Mouse (Mus musculus): ENCODE data around the gene Ak7. TPM values are rescaled to one million over a fixed set of nuclear protein-coding genes. Genes with fewer than 3 reads are reported as not detected.

Ak7 gene
- polyA plus RNA-seq, 1 experiment from 2014 or later = 0.13 TPM

DNA sequence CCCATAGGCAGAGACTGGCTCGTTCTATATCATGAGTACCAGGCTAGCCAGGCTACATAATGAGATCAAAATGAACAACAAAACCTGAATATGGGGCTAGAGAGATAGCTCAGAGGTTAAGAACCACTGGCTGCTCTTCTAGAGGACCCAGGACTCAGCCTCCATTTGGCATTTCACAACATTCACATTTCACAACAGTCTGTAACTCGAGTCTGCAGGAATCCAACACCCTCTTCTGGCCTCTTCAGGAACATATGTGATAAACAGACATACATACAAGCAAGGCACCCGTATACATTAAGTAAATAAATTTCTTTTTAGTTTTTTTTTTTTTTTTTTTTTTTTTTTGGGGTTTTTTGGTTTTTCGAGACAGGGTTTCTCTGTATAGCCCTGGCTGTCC lies 17.2 kb upstream of the Ak7 start:
- WGBS = 89% methylated on average over 4 of the region's 4 CpGs
- Histone ChIP-seq H3K4me3 (ENCODE audit: low read depth, low read length) (no peak overlapping the region), H3K36me3 (ENCODE audit: control insufficient read depth, insufficient read depth, low read length) (peaks cover 2% of the 10 kb centered on the region; the same call in 1 of the 2 replicates), H3K27me3 (ENCODE audit: control insufficient read depth, insufficient read depth, low read length) (no peaks in the 10 kb centered on the region), H3K9ac (ENCODE audit: low read length) (no peak overlapping the region), H3K4me1 (replicated peaks; ENCODE audit: control insufficient read depth, insufficient read depth, low read length) (peaks cover 6% of the 10 kb centered on the region; the same call in 1 of the 2 replicates), H3K27ac (ENCODE audit: low read depth, low read length) (no peak overlapping the region), H3K9me3 (ENCODE audit: control insufficient read depth, low read length) (no peaks in the 10 kb centered on the region), H3K4me2 (ENCODE audit: low read depth, low read length, severe bottlenecking) (no peak overlapping the region)
- ATAC-seq (replicated peaks; ENCODE audit: low FRiP score) = no peak
- no peak for DNase-seq (ENCODE audit: low spot score)

DNA sequence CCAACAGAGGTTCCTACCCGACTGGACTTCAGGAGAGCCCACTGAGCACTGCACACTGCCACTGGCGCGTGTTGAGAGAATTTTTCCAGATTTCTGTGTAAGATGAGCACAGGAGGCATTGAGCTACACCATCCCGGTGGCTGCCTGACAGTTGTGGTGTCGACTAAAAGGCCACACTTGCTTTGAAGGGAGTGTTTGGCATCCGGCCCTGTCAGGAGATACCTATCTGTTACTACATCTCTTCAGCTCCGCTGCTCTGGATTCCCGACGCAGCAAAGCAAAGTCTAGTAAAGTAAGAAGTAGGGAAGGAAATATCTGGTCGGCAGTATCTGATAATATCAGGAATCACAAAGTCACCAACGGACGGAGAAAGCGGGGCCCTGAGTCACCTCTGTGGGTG lies 16.3 kb upstream of the Ak7 start:
- no peak overlapping the region for H3K4me3 ChIP-seq (ENCODE audit: low read depth, low read length)
- H3K9me3 ChIP-seq (ENCODE audit: control insufficient read depth, low read length) = no peaks in the 10 kb centered on the region
- H3K27ac ChIP-seq (ENCODE audit: low read depth, low read length) = no peak overlapping the region
- peaks cover 4% of the 10 kb centered on the region; the same call in 1 of the 2 replicates for H3K4me1 ChIP-seq (replicated peaks; ENCODE audit: control insufficient read depth, insufficient read depth, low read length)
- no peak overlapping the region for H3K4me2 ChIP-seq (ENCODE audit: low read depth, low read length, severe bottlenecking)
- H3K27me3 ChIP-seq (ENCODE audit: control insufficient read depth, insufficient read depth, low read length) = no peaks in the 10 kb centered on the region
- DNase-seq (ENCODE audit: low spot score) (no peak), ATAC-seq (replicated peaks; ENCODE audit: low FRiP score) (no peak)
- WGBS = 92% methylated on average over 13 of the region's 13 CpGs
- H3K9ac ChIP-seq (ENCODE audit: low read length) = no peak overlapping the region
- peaks cover 2% of the 10 kb centered on the region; the same call in 1 of the 2 replicates for H3K36me3 ChIP-seq (ENCODE audit: control insufficient read depth, insufficient read depth, low read length)

DNA sequence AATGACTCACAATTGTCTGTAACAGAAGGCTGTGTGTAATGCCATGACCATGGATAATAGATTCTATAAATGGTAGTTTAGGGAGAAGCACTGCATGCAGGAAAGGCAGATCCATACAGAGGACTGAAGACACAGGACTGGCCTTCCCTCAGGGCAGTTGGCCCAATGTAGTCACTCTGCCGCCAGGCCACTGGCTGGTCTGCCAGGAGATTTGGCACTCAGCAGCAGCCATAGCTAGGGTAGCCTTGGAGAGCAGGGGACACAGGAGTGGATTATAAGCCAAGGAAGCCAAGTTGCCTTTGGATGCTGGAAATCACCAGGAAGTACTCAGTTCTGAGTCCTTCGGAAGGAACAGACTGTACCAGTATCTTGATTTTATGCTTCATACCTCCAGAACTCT lies 11.8 kb upstream of the Ak7 start:
- Histone ChIP-seq H3K27me3 (ENCODE audit: control insufficient read depth, insufficient read depth, low read length) (no peaks in the 10 kb centered on the region), H3K27ac (ENCODE audit: low read depth, low read length) (no peak overlapping the region), H3K9ac (ENCODE audit: low read length) (no peak overlapping the region), H3K4me2 (ENCODE audit: low read depth, low read length, severe bottlenecking) (no peak overlapping the region), H3K9me3 (ENCODE audit: control insufficient read depth, low read length) (no peaks in the 10 kb centered on the region), H3K36me3 (ENCODE audit: control insufficient read depth, insufficient read depth, low read length) (peaks cover 2% of the 10 kb centered on the region; the same call in 1 of the 2 replicates), H3K4me1 (replicated peaks; ENCODE audit: control insufficient read depth, insufficient read depth, low read length) (no peaks in the 10 kb centered on the region), H3K4me3 (ENCODE audit: low read depth, low read length) (no peak overlapping the region)
- DNase-seq (ENCODE audit: low spot score) (no peak), ATAC-seq (replicated peaks; ENCODE audit: low FRiP score) (no peak)
- 96% methylated on average over 2 of the region's 2 CpGs for WGBS

DNA sequence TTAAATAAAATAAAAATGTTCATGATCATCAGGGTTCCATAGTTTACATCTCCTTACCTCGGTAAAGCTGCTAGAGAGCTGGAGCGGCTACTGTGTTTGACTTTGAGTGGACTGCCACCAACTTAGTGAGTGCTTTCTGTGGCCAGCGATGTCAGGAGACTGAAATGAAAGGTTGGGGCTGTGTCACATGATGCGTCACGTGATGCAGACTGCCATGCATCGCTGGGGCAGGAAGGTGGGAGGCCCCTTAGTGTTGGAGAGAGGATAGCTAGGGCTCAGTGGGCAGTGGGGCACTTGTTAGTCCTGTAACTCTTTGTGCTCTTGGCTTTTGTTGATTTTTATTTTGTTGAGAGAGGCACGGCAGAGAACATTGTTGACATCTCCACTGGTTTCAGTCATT lies 9.9 kb upstream of the Ak7 start:
- Histone ChIP-seq H3K27me3 (ENCODE audit: control insufficient read depth, insufficient read depth, low read length) (no peaks in the 10 kb centered on the region), H3K4me1 (replicated peaks; ENCODE audit: control insufficient read depth, insufficient read depth, low read length) (no peaks in the 10 kb centered on the region), H3K9ac (ENCODE audit: low read length) (no peak overlapping the region), H3K9me3 (ENCODE audit: control insufficient read depth, low read length) (no peaks in the 10 kb centered on the region), H3K27ac (ENCODE audit: low read depth, low read length) (no peak overlapping the region), H3K4me2 (ENCODE audit: low read depth, low read length, severe bottlenecking) (no peak overlapping the region), H3K36me3 (ENCODE audit: control insufficient read depth, insufficient read depth, low read length) (peaks cover 9% of the 10 kb centered on the region; the same call in 1 of the 2 replicates), H3K4me3 (ENCODE audit: low read depth, low read length) (no peak overlapping the region)
- DNase-seq (ENCODE audit: low spot score) (no peak), ATAC-seq (replicated peaks; ENCODE audit: low FRiP score) (no peak)
- WGBS = 82% methylated on average over 7 of the region's 7 CpGs

DNA sequence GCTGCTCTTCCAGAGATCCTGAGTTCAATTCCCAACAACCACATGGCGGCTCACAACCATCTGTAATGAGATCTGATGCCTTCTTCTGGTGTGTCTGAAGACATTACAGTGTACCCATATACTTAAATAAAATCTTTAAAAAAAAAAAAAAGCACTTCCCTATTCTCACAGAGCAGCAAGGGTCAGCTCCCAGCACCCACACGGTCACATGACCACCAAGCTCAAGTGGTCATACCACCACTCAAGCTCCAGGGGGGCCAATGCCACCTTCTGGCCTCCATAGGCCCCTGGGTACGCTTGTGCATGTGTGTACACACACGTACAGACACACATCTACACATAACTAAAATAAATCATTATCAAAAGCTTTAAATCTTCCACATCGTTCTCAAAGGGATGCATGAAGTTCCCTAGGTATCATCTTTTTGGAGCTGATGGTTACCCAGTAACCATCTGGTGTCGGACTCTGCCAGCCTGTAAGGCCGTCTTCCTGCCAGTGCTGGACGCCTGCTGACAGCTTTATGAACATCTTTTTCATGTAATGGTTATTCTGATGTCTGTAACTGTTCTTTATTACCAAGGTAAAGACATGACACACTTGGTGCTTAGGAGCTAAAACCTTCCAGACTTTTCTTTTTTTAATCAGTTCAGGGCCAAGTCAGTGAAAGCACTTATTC lies 8.5 kb upstream of the Ak7 start:
- H3K36me3 ChIP-seq (ENCODE audit: control insufficient read depth, insufficient read depth, low read length) = peaks cover 9% of the 10 kb centered on the region
- DNase-seq (ENCODE audit: low spot score) (no peak), ATAC-seq (replicated peaks; ENCODE audit: low FRiP score) (no peak)
- H3K9me3 ChIP-seq (ENCODE audit: control insufficient read depth, low read length) = no peaks in the 10 kb centered on the region
- no peak overlapping the region for H3K27ac ChIP-seq (ENCODE audit: low read depth, low read length)
- H3K27me3 ChIP-seq (ENCODE audit: control insufficient read depth, insufficient read depth, low read length) = no peaks in the 10 kb centered on the region
- no peak overlapping the region for H3K4me2 ChIP-seq (ENCODE audit: low read depth, low read length, severe bottlenecking)
- no peaks in the 10 kb centered on the region for H3K4me1 ChIP-seq (replicated peaks; ENCODE audit: control insufficient read depth, insufficient read depth, low read length)
- H3K4me3 ChIP-seq (ENCODE audit: low read depth, low read length) = no peak overlapping the region
- 94% methylated on average over 8 of the region's 8 CpGs for WGBS
- no peak overlapping the region for H3K9ac ChIP-seq (ENCODE audit: low read length)

DNA sequence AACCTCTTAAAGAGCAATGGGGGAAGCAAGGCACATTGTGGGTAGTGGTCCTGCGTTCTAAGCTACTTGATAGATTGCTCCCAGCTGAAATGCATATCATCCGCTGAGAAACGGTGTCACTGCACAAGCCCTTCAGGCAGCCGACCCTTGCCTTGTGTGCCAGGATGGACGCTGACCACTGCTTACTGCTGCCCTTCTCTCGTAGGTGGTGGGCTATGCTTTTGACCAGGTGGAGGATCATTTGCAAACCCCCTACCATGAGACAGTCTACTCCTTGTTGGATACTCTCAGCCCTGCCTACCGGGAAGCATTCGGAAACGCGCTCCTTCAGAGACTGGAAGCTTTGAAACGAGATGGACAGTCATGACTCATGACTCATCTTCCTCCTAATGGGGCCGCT lies 5.3 kb upstream of the Ak7 start:
- Histone ChIP-seq H3K9ac (ENCODE audit: low read length) (no peak overlapping the region), H3K4me2 (ENCODE audit: low read depth, low read length, severe bottlenecking) (no peak overlapping the region), H3K9me3 (ENCODE audit: control insufficient read depth, low read length) (no peaks in the 10 kb centered on the region), H3K4me3 (ENCODE audit: low read depth, low read length) (no peak overlapping the region), H3K27ac (ENCODE audit: low read depth, low read length) (no peak overlapping the region), H3K4me1 (replicated peaks; ENCODE audit: control insufficient read depth, insufficient read depth, low read length) (peaks cover under 1% of the 10 kb centered on the region), H3K27me3 (ENCODE audit: control insufficient read depth, insufficient read depth, low read length) (no peaks in the 10 kb centered on the region), H3K36me3 (ENCODE audit: control insufficient read depth, insufficient read depth, low read length) (peaks cover 7% of the 10 kb centered on the region)
- WGBS = 95% methylated on average over 12 of the region's 12 CpGs
- ATAC-seq (replicated peaks; ENCODE audit: low FRiP score) (no peak), DNase-seq (ENCODE audit: low spot score) (no peak)

DNA sequence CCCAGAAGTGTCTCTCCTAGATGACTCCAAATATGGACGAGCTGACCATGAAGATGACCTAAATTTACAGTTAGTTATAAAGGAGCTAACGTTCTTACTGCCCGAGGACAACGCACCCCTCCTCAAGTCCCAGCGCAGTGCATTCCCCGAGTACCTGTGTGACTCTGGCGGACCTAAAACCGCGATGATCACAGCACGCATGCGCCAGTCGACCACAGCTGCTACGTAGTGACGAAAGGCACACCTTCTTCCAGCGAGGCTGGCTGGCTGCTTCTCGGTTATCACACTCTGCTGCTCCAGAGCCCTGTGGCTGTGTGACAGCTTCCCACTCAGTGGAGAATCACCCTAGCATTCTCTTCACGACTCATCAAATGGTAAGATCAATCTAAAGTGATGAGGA lies 12.8 kb downstream of the Ak7 start:
- DNase-seq (ENCODE audit: low spot score) (no peak), ATAC-seq (replicated peaks; ENCODE audit: low FRiP score) (no peak)
- Histone ChIP-seq H3K36me3 (ENCODE audit: control insufficient read depth, insufficient read depth, low read length) (no peaks in the 10 kb centered on the region), H3K4me3 (ENCODE audit: low read depth, low read length) (no peak overlapping the region), H3K9me3 (ENCODE audit: control insufficient read depth, low read length) (no peaks in the 10 kb centered on the region), H3K27me3 (ENCODE audit: control insufficient read depth, insufficient read depth, low read length) (no peaks in the 10 kb centered on the region), H3K4me2 (ENCODE audit: low read depth, low read length, severe bottlenecking) (no peak overlapping the region), H3K27ac (ENCODE audit: low read depth, low read length) (no peak overlapping the region), H3K4me1 (replicated peaks; ENCODE audit: control insufficient read depth, insufficient read depth, low read length) (no peaks in the 10 kb centered on the region), H3K9ac (ENCODE audit: low read length) (no peak overlapping the region)
- 70% methylated on average over 17 of the region's 17 CpGs for WGBS

DNA sequence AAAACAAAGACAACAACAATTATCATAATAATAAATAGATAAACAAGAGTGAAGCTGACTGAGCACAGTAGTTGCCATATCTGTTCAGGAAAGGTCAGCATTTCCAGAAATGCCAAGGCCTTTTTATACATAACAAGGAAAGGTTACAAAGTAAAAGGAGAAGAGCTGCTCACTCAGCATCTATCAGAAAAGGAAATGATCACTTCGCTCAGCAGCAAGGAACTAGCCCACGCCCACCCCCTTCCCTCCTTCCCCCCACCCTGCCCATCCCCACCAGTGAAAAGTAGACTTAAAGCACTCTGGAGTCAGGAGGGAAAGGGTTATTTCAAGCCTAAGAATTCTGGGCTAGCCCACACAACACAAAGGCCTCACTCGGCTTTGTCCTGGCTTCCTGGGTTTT lies 14.4 kb downstream of the Ak7 start:
- Histone ChIP-seq H3K9ac (ENCODE audit: low read length) (no peak overlapping the region), H3K27ac (ENCODE audit: low read depth, low read length) (no peak overlapping the region), H3K36me3 (ENCODE audit: control insufficient read depth, insufficient read depth, low read length) (no peaks in the 10 kb centered on the region), H3K4me1 (replicated peaks; ENCODE audit: control insufficient read depth, insufficient read depth, low read length) (no peaks in the 10 kb centered on the region), H3K27me3 (ENCODE audit: control insufficient read depth, insufficient read depth, low read length) (no peaks in the 10 kb centered on the region), H3K4me3 (ENCODE audit: low read depth, low read length) (no peak overlapping the region), H3K4me2 (ENCODE audit: low read depth, low read length, severe bottlenecking) (no peak overlapping the region), H3K9me3 (ENCODE audit: control insufficient read depth, low read length) (no peaks in the 10 kb centered on the region)
- no peak for DNase-seq (ENCODE audit: low spot score)
- WGBS = 71% methylated on average over 3 of the region's 3 CpGs
- no peak for ATAC-seq (replicated peaks; ENCODE audit: low FRiP score)

DNA sequence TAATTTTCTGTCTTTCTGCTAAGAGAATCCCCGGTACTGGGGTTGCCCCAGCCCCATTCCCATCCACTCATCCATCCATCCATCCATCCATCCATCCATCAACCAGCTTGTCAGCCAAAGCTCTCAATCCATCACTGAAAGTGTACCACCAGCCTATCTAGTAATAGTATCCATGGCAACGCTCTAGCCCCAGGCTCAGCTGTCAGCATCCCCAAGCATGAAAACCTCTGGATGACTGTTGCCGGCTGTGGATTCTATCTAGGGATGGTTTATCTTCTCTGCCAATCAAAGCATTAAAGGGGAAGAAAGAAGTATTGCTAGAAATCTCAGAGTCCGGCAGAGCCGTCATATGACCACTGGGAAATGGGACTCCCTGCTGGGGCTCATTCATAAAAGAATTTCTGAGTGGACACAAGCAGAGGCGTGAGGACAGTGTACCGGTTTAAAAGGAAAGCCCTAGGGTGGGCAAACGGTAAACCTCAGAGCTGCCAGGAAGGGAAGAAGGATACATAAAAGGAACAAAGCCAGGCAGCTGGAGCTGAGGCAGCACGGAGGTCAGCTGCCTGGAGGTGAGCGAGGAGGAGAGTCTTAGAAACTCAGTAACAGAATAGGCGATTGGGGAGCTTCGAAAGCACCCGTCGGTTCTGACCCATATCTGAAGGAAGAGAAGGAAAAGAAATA lies 15.8 kb downstream of the Ak7 start:
- no peak for ATAC-seq (replicated peaks; ENCODE audit: low FRiP score)
- H3K9me3 ChIP-seq (ENCODE audit: control insufficient read depth, low read length) = no peaks in the 10 kb centered on the region
- no peak overlapping the region for H3K4me2 ChIP-seq (ENCODE audit: low read depth, low read length, severe bottlenecking)
- no peaks in the 10 kb centered on the region for H3K4me1 ChIP-seq (replicated peaks; ENCODE audit: control insufficient read depth, insufficient read depth, low read length)
- no peak overlapping the region for H3K27ac ChIP-seq (ENCODE audit: low read depth, low read length)
- no peaks in the 10 kb centered on the region for H3K27me3 ChIP-seq (ENCODE audit: control insufficient read depth, insufficient read depth, low read length)
- no peaks in the 10 kb centered on the region for H3K36me3 ChIP-seq (ENCODE audit: control insufficient read depth, insufficient read depth, low read length)
- no peak overlapping the region for H3K9ac ChIP-seq (ENCODE audit: low read length)
- WGBS = 46% methylated on average over 14 of the region's 14 CpGs
- H3K4me3 ChIP-seq (ENCODE audit: low read depth, low read length) = no peak overlapping the region
- no peak for DNase-seq (ENCODE audit: low spot score)

Measured in forebrain, embryonic 11.5 days (tissue).